In genomic region chr13:71001278-71001677, GRCm38 (mm10) we compare ENCODE assay signal across 8 mouse cellular contexts.
DNase-seq lines count a peak whose midpoint lies in the region; ATAC-seq and TF ChIP-seq lines count a peak whose summit lies in the region.

No protein-coding gene starts in this region.

- no peaks in the 10 kb centered on the region for H3K36me3 ChIP-seq in embryonic facial prominence, embryonic 11.5 days (replicated peaks; ENCODE audit: control insufficient read depth, insufficient read depth, low read depth, low read length)
- H3K36me3 ChIP-seq in lung, embryonic 14.5 days (ENCODE audit: insufficient read depth), result no peaks in the 10 kb centered on the region

- no peaks in the 10 kb centered on the region for H3K27me3 ChIP-seq in embryonic facial prominence, embryonic 11.5 days (ENCODE audit: control insufficient read depth, insufficient read depth, low read length)
- H3K27me3 ChIP-seq in lung, embryonic 14.5 days (ENCODE audit: insufficient read depth, low read length), result no peaks in the 10 kb centered on the region

- DNase-seq in 416B (ENCODE audit: low read depth), result peak; percentile 21
- peak; percentile 5 for DNase-seq in adrenal gland, adult 8-10 months
- DNase-seq in embryonic facial prominence, embryonic 11.5 days (ENCODE audit: low spot score), result peak; percentile 78
- peak; percentile 80 for DNase-seq in heart, postnatal 4 days
- DNase-seq in layer of hippocampus, adult 11-12 months (ENCODE audit: low spot score), result peak; percentile 81
- DNase-seq in lung, embryonic 14.5 days, result peak; percentile 82
- DNase-seq in retina, postnatal 7 days (ENCODE audit: low read depth, low spot score), result peak; percentile 36

- TF ChIP-seq CTCF in lung, embryonic 14.5 days (IDR thresholded peaks at IDR 0.05; ENCODE audit: low read depth), result peak; percentile 85

- H3K9ac ChIP-seq in embryonic facial prominence, embryonic 11.5 days (replicated peaks; ENCODE audit: low read length), result no peak overlapping the region
- H3K9ac ChIP-seq in lung, embryonic 14.5 days, result no peak overlapping the region

- no peak overlapping the region for H3K27ac ChIP-seq in embryonic facial prominence, embryonic 11.5 days (replicated peaks; ENCODE audit: low read depth, low read length)
- no peak overlapping the region for H3K27ac ChIP-seq in lung, embryonic 14.5 days (ENCODE audit: low read depth)

- no peaks in the 10 kb centered on the region for H3K4me1 ChIP-seq in embryonic facial prominence, embryonic 11.5 days (ENCODE audit: control insufficient read depth, insufficient read depth, low read length)
- no peaks in the 10 kb centered on the region for H3K4me1 ChIP-seq in lung, embryonic 14.5 days (ENCODE audit: insufficient read depth)

- 7% methylated on average over 2 of the region's 2 CpGs for WGBS in embryonic facial prominence, embryonic 11.5 days
- 8% methylated on average over 2 of the region's 2 CpGs for WGBS in lung, embryonic 14.5 days

- H3K4me2 ChIP-seq in embryonic facial prominence, embryonic 11.5 days (ENCODE audit: low read depth, low read length), result no peak overlapping the region
- no peak overlapping the region for H3K4me2 ChIP-seq in lung, embryonic 14.5 days

- no peaks in the 10 kb centered on the region for H3K9me3 ChIP-seq in embryonic facial prominence, embryonic 11.5 days (replicated peaks; ENCODE audit: control insufficient read depth, low read length)
- no peaks in the 10 kb centered on the region for H3K9me3 ChIP-seq in lung, embryonic 14.5 days (ENCODE audit: low read depth, low read length)

- 0 out of 2 replicates have a peak, but pooled peaks have one; percentile 65 for ATAC-seq in embryonic facial prominence, embryonic 11.5 days (replicated peaks; ENCODE audit: insufficient number of reproducible peaks, low FRiP score, low TSS enrichment, low read depth)
- ATAC-seq in lung, embryonic 14.5 days (ENCODE audit: insufficient read depth), result no peak
- ATAC-seq in monocyte, adult 5-6 weeks (replicated peaks; ENCODE audit: insufficient number of reproducible peaks, low FRiP score, low TSS enrichment, poor library complexity, severe bottlenecking), result no peak

- no peak overlapping the region for H3K4me3 ChIP-seq in embryonic facial prominence, embryonic 11.5 days (ENCODE audit: low read depth, low read length)
- no peak overlapping the region for H3K4me3 ChIP-seq in lung, embryonic 14.5 days (ENCODE audit: low read depth, low read length)

Comparison
In these comparisons a context has a peak if more than half of its experiments do, and no peak if none do; other contexts are left out.
1. DNase-seq: peak in every context shown above with its lines; median percentile 82 in lung, embryonic 14.5 days; 81 in layer of hippocampus, adult 11-12 months; 80 in heart, postnatal 4 days; 78 in embryonic facial prominence, embryonic 11.5 days; 36 in retina, postnatal 7 days; 21 in 416B; 5 in adrenal gland, adult 8-10 months.